ENCODE assay signal across 48 mouse cellular contexts in genomic region chr7:126595890-126596289, GRCm38 (mm10). TPM values are rescaled to one million over a fixed set of nuclear protein-coding genes. Genes with fewer than 3 reads are reported as not detected.
"Had no signal": no experiment of that assay in that cellular context is flagged by ENCODE, and none has a peak within 500 bp of the region (broad histone marks: within the 10 kb centered on the region; RNA-seq: fewer than 3 reads in every experiment).

No protein-coding gene starts in this region.

- DNase-seq: heart, postnatal 14 days; heart, postnatal 36 days; heart, postnatal 4 days; kidney, adult 11 months; kidney, adult 18-20 months; kidney, adult 2 months; kidney, adult 8-10 months; kidney, adult 9 months; kidney, postnatal 10 days; kidney, postnatal 14 days; kidney, postnatal 25 days; kidney, postnatal 36 days; kidney, postnatal 4 days; layer of hippocampus, adult 9-11 months; layer of hippocampus, postnatal 36 days had no signal

- H3K9ac ChIP-seq: heart, embryonic 12.5 days; heart, embryonic 13.5 days; heart, embryonic 15.5 days; hindbrain, embryonic 12.5 days; hindbrain, embryonic 13.5 days; hindbrain, embryonic 15.5 days; intestine, embryonic 15.5 days; kidney, embryonic 15.5 days had no signal

- H3K27ac ChIP-seq: heart, embryonic 10.5 days; heart, embryonic 13.5 days; heart, embryonic 15.5 days; hindbrain, embryonic 10.5 days; hindbrain, embryonic 12.5 days; hindbrain, embryonic 13.5 days; hindbrain, embryonic 15.5 days; hindbrain, postnatal 0 days; intestine, embryonic 15.5 days; kidney, embryonic 15.5 days; kidney, postnatal 0 days; layer of hippocampus, adult 2 months had no signal

- H3K9me3 ChIP-seq: heart, embryonic 10.5 days; heart, embryonic 12.5 days; heart, embryonic 13.5 days; heart, embryonic 15.5 days; hindbrain, embryonic 10.5 days; hindbrain, embryonic 12.5 days; hindbrain, embryonic 13.5 days; hindbrain, embryonic 15.5 days; intestine, embryonic 15.5 days; kidney, embryonic 15.5 days had no signal

- ATAC-seq: hindbrain, embryonic 16.5 days; hindbrain, postnatal 0 days; inflammation-experienced regulatory T-cells, adult 6 months; intestine, embryonic 15.5 days had no signal

- H3K36me3 ChIP-seq: heart, embryonic 10.5 days; heart, embryonic 12.5 days; heart, embryonic 13.5 days; heart, embryonic 15.5 days; hindbrain, embryonic 10.5 days; hindbrain, embryonic 12.5 days; hindbrain, embryonic 13.5 days; hindbrain, embryonic 15.5 days; intestine, embryonic 15.5 days; kidney, embryonic 15.5 days had no signal

- H3K27me3 ChIP-seq: hindbrain, embryonic 12.5 days; hindbrain, embryonic 15.5 days; intestine, embryonic 15.5 days; kidney, embryonic 15.5 days had no signal

- H3K4me2 ChIP-seq: heart, embryonic 11.5 days; heart, embryonic 12.5 days; heart, embryonic 13.5 days; heart, embryonic 15.5 days; hindbrain, embryonic 12.5 days; hindbrain, embryonic 13.5 days; hindbrain, embryonic 15.5 days; intestine, embryonic 15.5 days; kidney, embryonic 15.5 days had no signal

- H3K4me3 ChIP-seq: heart, embryonic 10.5 days; heart, embryonic 12.5 days; heart, embryonic 13.5 days; heart, embryonic 15.5 days; hindbrain, embryonic 10.5 days; hindbrain, embryonic 12.5 days; hindbrain, embryonic 13.5 days; hindbrain, embryonic 15.5 days; intestine, embryonic 15.5 days; kidney, embryonic 15.5 days; layer of hippocampus, adult 2 months had no signal

- H3K4me1 ChIP-seq: heart, embryonic 10.5 days; heart, embryonic 12.5 days; heart, embryonic 13.5 days; heart, embryonic 15.5 days; hindbrain, embryonic 10.5 days; hindbrain, embryonic 12.5 days; hindbrain, embryonic 13.5 days; hindbrain, embryonic 15.5 days; intestine, embryonic 15.5 days; kidney, embryonic 15.5 days had no signal

RNA-seq across cellular contexts. Expression of gene Il27, which starts 1.1 kb away (rescaled TPM):
- total RNA-seq: heart, adult 8-10 months; heart, postnatal 14 days; heart, postnatal 25 days; heart, postnatal 36 days; heart, postnatal 4 days; layer of hippocampus, adult 18-20 months; layer of hippocampus, adult 2 months; layer of hippocampus, adult 8-10 months; layer of hippocampus, postnatal 10 days; layer of hippocampus, postnatal 14 days; layer of hippocampus, postnatal 25 days; layer of hippocampus, postnatal 36 days; left cerebral cortex, adult 18-20 months had no signal
- polyA plus RNA-seq: heart, embryonic 10.5 days; heart, embryonic 11.5 days; heart, embryonic 12.5 days; heart, embryonic 13.5 days; heart, embryonic 14.5 days; heart, embryonic 16.5 days; heart, postnatal 0 days; hindbrain, embryonic 10.5 days; hindbrain, embryonic 11.5 days; hindbrain, embryonic 12.5 days; hindbrain, embryonic 13.5 days; hindbrain, embryonic 15.5 days; hindbrain, embryonic 16.5 days; hindbrain, postnatal 0 days; inflammation-experienced regulatory T-cells, adult 6 months; intestine, embryonic 14.5 days; intestine, embryonic 15.5 days; intestine, embryonic 16.5 days; intestine, postnatal 0 days; kidney, embryonic 14.5 days; kidney, embryonic 15.5 days; kidney, embryonic 16.5 days; kidney, postnatal 0 days had no signal
